Mouse (Mus musculus) bone marrow macrophage, adult 2 months (primary cell): Measurements from ENCODE around the gene Cabp7.

Experiments used
- CTCF ChIP-seq: IDR thresholded peaks from 2 replicates; pipeline ENCODE4 v1.5.1; 2012; ENCODE audit warnings: low read depth, mild to moderate bottlenecking, low read length, moderate library complexity
- POLR2A ChIP-seq: IDR thresholded peaks from 2 replicates; pipeline ENCODE4 v1.6.1; 2012; ENCODE audit warnings: mild to moderate bottlenecking, low read depth, low read length, borderline replicate concordance

DNA sequence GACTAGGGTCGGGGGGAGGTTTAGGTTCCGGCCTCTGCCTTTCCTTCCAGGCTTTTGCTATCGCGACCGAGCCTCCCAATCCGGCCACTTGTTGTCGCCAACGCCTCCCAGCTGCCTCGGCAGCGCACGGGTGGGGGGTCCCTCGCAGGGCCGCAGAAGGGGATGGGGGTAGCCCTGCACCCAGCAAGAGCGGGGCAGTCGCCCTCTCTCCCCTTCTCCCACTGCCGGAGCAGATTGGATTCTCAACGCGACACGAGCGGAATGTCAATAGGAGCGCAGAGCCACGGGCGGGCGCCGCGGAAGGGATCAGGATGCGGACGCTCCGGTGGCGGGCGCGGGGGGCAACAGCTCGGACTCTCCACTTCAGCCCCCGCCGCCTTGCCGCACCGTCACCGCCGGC, 609 bp downstream of the Cabp7 start:
- TF ChIP-seq CTCF = no peak
- TF ChIP-seq POLR2A = no peak
